Mouse (Mus musculus): Measurements from ENCODE around the gene Ubl3.

DNA sequence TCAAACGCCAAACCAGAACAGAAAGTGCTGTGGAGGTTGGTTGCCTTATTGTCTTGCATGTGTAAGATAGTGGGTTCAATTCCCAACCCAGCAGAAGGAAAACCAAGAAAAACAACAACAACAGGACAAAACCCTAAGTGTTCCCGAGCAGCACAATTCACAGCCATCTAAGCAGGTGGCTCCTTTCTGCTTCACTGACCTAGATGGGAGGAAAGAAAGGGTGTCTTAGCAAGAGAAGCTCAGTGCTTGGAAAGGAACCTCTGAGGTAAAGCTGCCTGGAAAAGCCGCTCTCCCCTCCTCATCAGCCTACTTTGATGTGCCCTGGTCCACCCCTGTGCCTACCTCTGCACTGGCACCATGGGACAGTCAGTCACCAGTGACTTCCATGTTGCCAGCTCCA is 70.8 kb downstream of the Ubl3 start:
- TF ChIP-seq POLR2A (IDR thresholded peaks at IDR 0.05; ENCODE audit: borderline replicate concordance, insufficient read depth, low read length) = no peak
- TF ChIP-seq CTCF (IDR thresholded peaks at IDR 0.05; ENCODE audit: borderline replicate concordance, insufficient read depth, low read depth, low read length) = no peak

Measured in cerebellum, adult 2 months (tissue).